Mouse (Mus musculus): ENCODE results near the gene Abhd6. TPM values are rescaled to one million over a fixed set of nuclear protein-coding genes. Genes with fewer than 3 reads are reported as not detected.

Abhd6 gene
- polyA plus RNA-seq, 2 experiments, result 11.2 to 21.8 TPM

DNA sequence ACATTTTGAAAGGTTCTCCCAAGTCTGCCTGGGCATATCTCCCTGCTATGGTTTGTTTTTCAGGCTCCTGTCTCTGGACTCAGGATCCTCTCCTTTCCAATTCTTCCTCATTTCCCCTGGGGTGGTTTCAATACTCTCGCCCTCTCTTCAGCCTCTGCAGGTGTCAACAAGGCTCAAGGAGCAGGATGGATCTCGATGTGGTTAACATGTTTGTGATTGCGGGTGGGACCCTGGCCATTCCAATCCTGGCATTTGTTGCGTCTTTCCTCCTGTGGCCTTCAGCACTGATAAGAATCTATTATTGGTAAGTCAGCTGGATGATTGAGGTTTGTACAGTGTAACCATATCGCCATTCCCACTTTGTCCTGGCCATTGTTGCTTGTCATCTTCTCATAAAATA is 25.4 kb downstream of the Abhd6 start:
- Histone ChIP-seq H3K27ac (replicated peaks; ENCODE audit: low read depth, low read length) (no peak overlapping the region), H3K4me3 (replicated peaks; ENCODE audit: low read length) (no peak overlapping the region), H3K27me3 (ENCODE audit: control insufficient read depth, insufficient read depth, low read length) (no peaks in the 10 kb centered on the region), H3K36me3 (ENCODE audit: control insufficient read depth, insufficient read depth, low read length) (no peaks in the 10 kb centered on the region), H3K4me1 (ENCODE audit: control insufficient read depth, insufficient read depth, low read length) (no peaks in the 10 kb centered on the region), H3K4me2 (replicated peaks; ENCODE audit: low read depth, low read length, severe bottlenecking) (no peak overlapping the region), H3K9ac (ENCODE audit: low read depth, low read length, severe bottlenecking) (no peak overlapping the region), H3K9me3 (ENCODE audit: control insufficient read depth, low read length) (no peaks in the 10 kb centered on the region)
- no peak for TF ChIP-seq POLR2A (IDR thresholded peaks at IDR 0.05; ENCODE audit: borderline replicate concordance, extremely low read depth, insufficient read depth, insufficient read length)
- ATAC-seq (ENCODE audit: low FRiP score, low read depth), result no peak
- DNase-seq (ENCODE audit: low spot score), result no peak
- 83% methylated on average over 5 of the region's 5 CpGs for WGBS

DNA sequence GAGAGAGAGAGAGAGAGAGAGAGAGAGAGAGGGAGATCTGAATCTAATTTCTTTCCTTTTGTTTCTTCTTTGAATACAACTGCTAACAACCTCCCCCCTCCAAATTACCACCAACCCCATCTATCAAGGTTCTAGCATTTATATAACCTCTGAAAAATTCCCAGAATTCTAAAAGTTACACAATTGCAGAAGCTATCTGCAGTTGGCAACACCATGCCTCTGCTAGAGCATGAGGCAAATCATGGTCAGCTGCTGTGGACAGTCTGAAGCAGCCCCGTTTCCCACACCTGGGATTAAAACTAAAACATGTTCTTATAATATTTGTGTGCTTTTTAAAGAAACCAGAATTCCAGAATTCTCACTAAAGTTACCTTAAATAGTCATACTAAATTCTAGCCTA is 27.1 kb downstream of the Abhd6 start:
- 72% methylated on average over 1 of the region's 1 CpGs for WGBS
- TF ChIP-seq POLR2A (IDR thresholded peaks at IDR 0.05; ENCODE audit: borderline replicate concordance, extremely low read depth, insufficient read depth, insufficient read length), result no peak
- H3K27me3 ChIP-seq (ENCODE audit: control insufficient read depth, insufficient read depth, low read length), result no peaks in the 10 kb centered on the region
- no peak overlapping the region for H3K4me2 ChIP-seq (replicated peaks; ENCODE audit: low read depth, low read length, severe bottlenecking)
- H3K4me3 ChIP-seq (replicated peaks; ENCODE audit: low read length), result no peak overlapping the region
- no peaks in the 10 kb centered on the region for H3K9me3 ChIP-seq (ENCODE audit: control insufficient read depth, low read length)
- H3K36me3 ChIP-seq (ENCODE audit: control insufficient read depth, insufficient read depth, low read length), result no peaks in the 10 kb centered on the region
- DNase-seq (ENCODE audit: low spot score), result no peak
- no peak overlapping the region for H3K27ac ChIP-seq (replicated peaks; ENCODE audit: low read depth, low read length)
- no peak overlapping the region for H3K9ac ChIP-seq (ENCODE audit: low read depth, low read length, severe bottlenecking)
- ATAC-seq (ENCODE audit: low FRiP score, low read depth), result no peak
- H3K4me1 ChIP-seq (ENCODE audit: control insufficient read depth, insufficient read depth, low read length), result no peaks in the 10 kb centered on the region

DNA sequence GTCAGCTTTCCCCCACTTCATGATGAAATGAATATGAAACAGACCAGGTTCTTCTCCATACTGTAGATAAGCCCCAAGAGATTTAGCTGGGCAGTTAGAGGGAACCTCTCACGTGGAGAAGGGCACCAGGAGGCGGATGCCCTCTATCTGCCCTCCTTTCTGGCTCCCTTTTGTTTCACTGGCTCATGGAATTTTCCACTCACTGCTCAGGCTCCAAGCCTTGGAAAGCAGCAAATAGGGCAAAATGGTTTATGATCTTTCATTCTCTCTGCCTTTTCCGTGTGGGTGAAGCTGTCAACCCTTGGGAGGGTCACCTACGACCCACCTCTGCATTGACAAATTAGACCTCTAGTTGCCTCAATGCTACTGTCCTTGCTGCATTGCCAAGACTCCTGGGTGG is 27.8 kb downstream of the Abhd6 start:
- 65% methylated on average over 4 of the region's 4 CpGs for WGBS
- ATAC-seq (ENCODE audit: low FRiP score, low read depth) (no peak), DNase-seq (ENCODE audit: low spot score) (no peak)
- Histone ChIP-seq H3K9ac (ENCODE audit: low read depth, low read length, severe bottlenecking) (no peak overlapping the region), H3K27ac (replicated peaks; ENCODE audit: low read depth, low read length) (no peak overlapping the region), H3K36me3 (ENCODE audit: control insufficient read depth, insufficient read depth, low read length) (no peaks in the 10 kb centered on the region), H3K9me3 (ENCODE audit: control insufficient read depth, low read length) (no peaks in the 10 kb centered on the region), H3K4me3 (replicated peaks; ENCODE audit: low read length) (no peak overlapping the region), H3K4me2 (replicated peaks; ENCODE audit: low read depth, low read length, severe bottlenecking) (no peak overlapping the region), H3K27me3 (ENCODE audit: control insufficient read depth, insufficient read depth, low read length) (no peaks in the 10 kb centered on the region), H3K4me1 (ENCODE audit: control insufficient read depth, insufficient read depth, low read length) (no peaks in the 10 kb centered on the region)
- no peak for TF ChIP-seq POLR2A (IDR thresholded peaks at IDR 0.05; ENCODE audit: borderline replicate concordance, extremely low read depth, insufficient read depth, insufficient read length)

DNA sequence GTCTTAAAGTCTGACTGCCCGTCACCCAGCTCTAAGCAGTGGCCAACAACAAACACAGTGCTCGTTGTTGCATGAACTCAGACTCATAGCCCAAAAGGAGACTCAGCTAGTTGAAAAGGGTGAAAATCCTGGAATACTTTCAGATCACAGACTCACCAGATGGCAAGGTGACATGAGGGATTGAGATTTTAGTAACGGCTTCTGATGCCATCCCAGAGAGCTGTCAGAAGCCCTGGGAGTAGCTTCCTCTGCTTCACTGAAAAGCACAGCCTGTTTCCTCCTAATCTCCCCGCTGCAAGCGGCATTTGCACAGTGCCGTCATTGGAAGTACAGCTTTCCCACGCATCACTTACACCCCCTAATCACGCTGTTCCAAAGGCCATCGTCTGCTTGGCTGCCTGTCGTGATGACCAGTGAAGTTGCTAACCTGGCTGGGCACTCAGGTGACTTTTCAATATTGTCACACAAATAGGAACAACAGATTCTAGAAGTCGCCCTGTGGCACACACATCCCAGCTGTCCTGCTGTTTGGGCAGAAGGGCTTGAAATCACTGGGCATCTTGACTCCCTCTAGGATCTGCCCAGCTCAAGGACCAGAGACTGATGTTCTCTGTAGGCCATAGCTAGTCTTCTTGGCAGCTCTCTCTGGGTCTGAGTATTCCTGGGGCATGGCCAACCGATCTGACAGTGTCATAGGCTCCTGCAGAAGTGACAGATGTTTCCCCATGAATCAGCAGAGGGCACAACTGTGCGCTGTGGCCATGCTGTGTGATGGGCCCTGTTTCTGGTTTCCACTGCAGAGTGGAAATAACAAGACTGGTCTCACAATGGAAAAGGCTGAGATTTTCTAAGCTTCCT is 29.6 kb downstream of the Abhd6 start:
- no peak for DNase-seq (ENCODE audit: low spot score)
- Histone ChIP-seq H3K36me3 (ENCODE audit: control insufficient read depth, insufficient read depth, low read length) (no peaks in the 10 kb centered on the region), H3K4me2 (replicated peaks; ENCODE audit: low read depth, low read length, severe bottlenecking) (no peak overlapping the region), H3K9me3 (ENCODE audit: control insufficient read depth, low read length) (no peaks in the 10 kb centered on the region), H3K9ac (ENCODE audit: low read depth, low read length, severe bottlenecking) (no peak overlapping the region), H3K4me3 (replicated peaks; ENCODE audit: low read length) (no peak overlapping the region), H3K27me3 (ENCODE audit: control insufficient read depth, insufficient read depth, low read length) (no peaks in the 10 kb centered on the region), H3K27ac (replicated peaks; ENCODE audit: low read depth, low read length) (no peak overlapping the region), H3K4me1 (ENCODE audit: control insufficient read depth, insufficient read depth, low read length) (no peaks in the 10 kb centered on the region)
- no peak for ATAC-seq (ENCODE audit: low FRiP score, low read depth)
- TF ChIP-seq POLR2A (IDR thresholded peaks at IDR 0.05; ENCODE audit: borderline replicate concordance, extremely low read depth, insufficient read depth, insufficient read length), result no peak
- WGBS, result 76% methylated on average over 13 of the region's 13 CpGs

DNA sequence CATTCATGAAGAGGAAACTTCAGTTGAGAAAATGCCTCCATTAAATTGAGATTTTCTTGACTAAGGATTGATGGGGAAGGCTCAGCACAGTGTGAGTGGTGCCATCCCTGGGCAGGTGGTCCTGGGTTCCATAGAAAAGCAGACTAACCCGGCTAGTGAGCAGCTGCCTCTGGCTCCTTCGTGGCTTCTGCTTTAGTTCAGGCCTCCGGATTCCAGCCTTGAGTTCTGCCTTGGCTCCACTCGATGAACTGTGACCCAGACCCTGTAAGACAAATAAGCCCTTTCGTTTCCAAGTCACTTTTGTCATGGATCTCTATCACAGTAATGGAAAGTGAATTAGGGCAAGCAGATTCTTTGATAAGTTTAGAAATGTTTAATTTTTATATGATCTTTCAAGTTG is 31.9 kb downstream of the Abhd6 start:
- Histone ChIP-seq H3K9me3 (ENCODE audit: control insufficient read depth, low read length) (no peaks in the 10 kb centered on the region), H3K36me3 (ENCODE audit: control insufficient read depth, insufficient read depth, low read length) (no peaks in the 10 kb centered on the region), H3K4me3 (replicated peaks; ENCODE audit: low read length) (no peak overlapping the region), H3K9ac (ENCODE audit: low read depth, low read length, severe bottlenecking) (no peak overlapping the region), H3K4me2 (replicated peaks; ENCODE audit: low read depth, low read length, severe bottlenecking) (no peak overlapping the region), H3K27me3 (ENCODE audit: control insufficient read depth, insufficient read depth, low read length) (no peaks in the 10 kb centered on the region), H3K27ac (replicated peaks; ENCODE audit: low read depth, low read length) (no peak overlapping the region), H3K4me1 (ENCODE audit: control insufficient read depth, insufficient read depth, low read length) (no peaks in the 10 kb centered on the region)
- no peak for DNase-seq (ENCODE audit: low spot score)
- no peak for ATAC-seq (ENCODE audit: low FRiP score, low read depth)
- WGBS, result 84% methylated on average over 5 of the region's 5 CpGs
- no peak for TF ChIP-seq POLR2A (IDR thresholded peaks at IDR 0.05; ENCODE audit: borderline replicate concordance, extremely low read depth, insufficient read depth, insufficient read length)

Measured in limb, embryonic 14.5 days (tissue).